Mouse (Mus musculus) heart, postnatal 4 days (tissue): ENCODE data around the gene Rhbdl1. TPM values are rescaled to one million over a fixed set of nuclear protein-coding genes. Genes with fewer than 3 reads are reported as not detected.
"Not testable (repeated sequence)": the region's sequence is repeated elsewhere in the genome, so short reads cannot be mapped to it uniquely, and the experiment has no call there.

ENCODE experiments used
- DNase-seq: peaks from one replicate; pipeline ENCODE4 v3.0.0; 2021
- total RNA-seq, 2 experiments: library from RNA; stranded (reverse); gene quantifications; 2 replicates each; pipeline ENCODE4 v1.2.3; 2021

The Rhbdl1 gene
- total RNA-seq, 2 experiments from 2014 or later: 2.0 to 2.5 TPM

DNA sequence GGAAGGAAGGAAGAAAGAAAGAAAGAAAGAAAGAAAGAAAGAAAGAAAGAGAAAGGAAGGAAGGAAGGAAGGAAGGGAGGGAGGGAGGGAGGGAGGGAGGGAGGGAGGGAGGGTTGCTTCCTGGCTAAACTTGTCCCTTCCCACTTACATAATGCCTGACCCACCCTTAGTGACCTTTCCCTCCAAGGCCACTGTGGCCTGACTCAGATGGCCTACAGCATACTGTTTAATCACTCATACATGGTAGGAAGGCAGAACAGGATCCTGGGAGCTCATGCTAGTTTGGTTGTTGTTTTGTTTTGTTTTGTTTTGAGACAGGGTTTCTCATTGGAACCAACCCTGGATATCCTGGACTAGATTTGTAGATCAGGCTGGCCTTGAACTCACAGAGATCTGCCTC, 34.5 kb upstream of the Rhbdl1 start:
- DNase-seq: not testable (repeated sequence)

DNA sequence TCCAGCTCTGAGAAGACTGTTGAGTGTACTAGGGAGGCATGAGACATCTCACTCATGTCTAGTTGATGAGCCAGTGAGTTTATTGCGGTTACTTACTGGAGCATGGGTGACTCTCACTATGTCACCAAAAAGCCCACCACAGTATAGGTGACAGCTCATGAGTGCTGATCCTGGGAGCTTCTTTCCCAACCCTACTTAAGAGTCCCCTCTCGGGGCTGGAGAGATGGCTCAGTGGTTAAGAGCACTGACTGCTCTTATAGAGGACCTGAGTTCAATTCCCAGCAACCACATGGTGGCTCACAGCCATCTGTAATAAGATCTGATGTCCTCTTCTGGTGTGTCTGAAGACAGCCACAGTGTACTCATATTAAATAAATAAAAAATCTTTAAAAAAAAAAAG, 32.9 kb upstream of the Rhbdl1 start:
- no peak for DNase-seq

DNA sequence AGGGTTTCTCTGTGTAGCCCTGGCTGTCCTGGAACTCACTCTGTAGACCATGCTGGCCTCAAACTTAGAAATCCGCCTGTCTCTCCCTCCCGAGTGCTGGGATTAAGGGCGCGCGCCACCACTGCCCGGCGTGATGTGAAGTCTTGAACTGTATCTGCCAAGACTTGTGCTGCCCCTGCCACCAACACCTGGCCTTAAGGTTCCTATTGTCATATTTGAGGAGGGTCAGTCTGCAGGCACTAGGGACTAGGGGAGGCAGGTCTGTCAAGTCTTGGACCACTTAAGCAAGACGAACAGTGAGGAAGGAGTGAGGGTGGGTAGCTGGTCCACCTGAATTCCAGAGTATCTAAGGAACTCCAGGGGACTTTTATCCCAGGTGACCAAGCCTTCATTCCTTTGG, 32.4 kb upstream of the Rhbdl1 start:
- no peak for DNase-seq

DNA sequence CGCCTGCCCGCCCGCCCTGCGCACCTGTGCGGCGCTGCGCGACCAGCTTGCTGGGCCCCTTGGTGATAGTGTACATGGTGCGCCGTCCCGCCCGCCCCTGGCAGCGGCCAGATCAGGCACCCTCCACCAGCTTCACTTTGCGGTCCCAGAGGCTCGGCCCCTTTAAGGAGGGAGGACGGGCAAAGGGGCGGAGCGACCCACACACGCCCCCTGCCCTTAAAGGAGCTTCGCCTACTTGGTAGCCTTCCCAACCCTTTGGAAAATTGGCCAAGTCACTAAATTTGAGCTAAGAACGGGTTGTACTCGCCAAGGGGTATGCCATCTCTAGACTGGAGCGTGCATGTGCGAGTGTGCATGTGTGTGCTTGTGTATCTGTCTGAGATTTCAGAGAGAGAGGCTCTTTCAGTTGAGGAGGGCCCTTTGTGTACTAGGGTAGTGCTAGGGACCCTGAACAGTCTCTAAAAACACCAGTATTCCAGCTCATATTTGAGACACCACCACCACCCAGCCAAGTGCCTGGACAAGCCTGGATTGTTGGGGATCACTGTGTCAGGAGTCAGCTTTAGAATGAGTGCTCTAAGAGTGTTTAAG, 31.6 kb upstream of the Rhbdl1 start, which contains the start of gene Mcrip2:
Gene Mcrip2, minus strand, starts transcription at position 164 of the 591 bp plus-strand sequence.
- DNase-seq: peak; percentile 85

DNA sequence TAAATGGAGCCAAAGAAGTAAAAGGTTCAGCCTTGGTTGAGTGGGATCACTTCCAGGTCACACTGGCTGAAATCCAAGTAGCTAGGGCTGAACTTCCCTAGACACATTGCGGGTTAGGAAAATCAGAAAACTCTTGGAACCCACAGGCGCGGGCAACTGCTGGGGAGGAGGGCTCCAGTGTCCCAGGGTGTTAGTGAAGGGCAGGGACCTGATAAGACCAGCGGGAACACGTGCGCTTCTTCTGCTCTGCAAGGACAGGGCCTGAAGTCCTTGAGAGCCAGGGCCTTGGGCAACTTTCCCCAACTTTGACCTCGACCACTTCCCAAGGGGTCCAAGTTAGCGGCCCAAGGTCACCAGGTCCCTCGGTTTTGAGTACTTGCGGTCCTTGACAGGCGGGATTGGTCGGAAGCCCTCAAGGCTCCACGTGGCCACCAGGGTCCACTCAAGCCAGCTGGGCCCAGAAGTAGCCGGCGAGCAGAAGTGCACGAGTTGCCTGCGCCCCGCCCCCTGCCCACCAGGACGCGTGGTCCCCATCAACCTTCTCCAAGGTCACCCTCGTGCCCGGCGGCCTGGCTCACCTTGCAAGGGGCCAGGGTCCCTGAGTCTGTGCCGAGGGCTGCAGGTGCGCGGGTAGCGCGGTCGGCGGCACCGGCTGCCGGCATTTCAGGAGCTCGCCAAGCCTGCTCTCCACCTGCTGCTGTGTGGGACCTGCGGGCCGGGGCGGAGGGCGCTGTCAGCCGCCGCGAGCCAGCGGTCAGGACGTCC, 30.9 kb upstream of the Rhbdl1 start:
- DNase-seq: peak; percentile 74

DNA sequence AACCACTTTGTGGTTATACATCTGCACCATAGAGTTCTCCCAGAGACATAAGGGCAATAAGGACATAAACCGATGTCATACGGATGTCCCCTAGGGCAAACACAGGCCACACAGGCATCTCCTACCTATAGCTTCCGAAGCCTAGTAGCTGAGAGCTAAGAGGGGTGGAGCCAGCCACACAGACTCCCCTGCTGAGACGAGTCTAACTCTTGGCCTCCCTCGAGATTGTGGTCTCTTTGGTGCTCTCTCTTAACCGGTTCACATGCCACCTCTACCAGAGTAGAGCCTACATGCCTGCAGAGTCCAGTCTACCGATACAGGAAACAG, 30.4 kb upstream of the Rhbdl1 start:
- DNase-seq: no peak

DNA sequence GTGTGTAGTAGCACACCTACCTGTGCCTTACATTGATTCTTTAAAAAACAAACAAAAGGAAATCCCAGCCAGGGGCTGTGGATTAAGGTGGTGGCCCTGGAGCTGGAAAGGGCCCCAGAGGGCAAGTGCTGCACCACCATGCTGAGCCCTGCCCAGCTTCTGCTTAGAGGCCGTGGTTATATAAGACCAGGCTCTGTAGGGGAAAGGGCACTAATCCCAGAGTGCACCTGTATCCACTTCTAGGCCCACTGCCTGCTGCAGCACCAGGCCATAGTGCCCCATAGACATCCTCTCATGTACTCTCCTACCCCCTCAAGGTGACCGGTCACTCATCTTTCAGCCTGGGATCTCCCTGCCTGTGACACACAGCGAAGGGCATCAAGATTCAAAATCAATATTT, 29.1 kb upstream of the Rhbdl1 start:
- DNase-seq: peak; percentile 6

DNA sequence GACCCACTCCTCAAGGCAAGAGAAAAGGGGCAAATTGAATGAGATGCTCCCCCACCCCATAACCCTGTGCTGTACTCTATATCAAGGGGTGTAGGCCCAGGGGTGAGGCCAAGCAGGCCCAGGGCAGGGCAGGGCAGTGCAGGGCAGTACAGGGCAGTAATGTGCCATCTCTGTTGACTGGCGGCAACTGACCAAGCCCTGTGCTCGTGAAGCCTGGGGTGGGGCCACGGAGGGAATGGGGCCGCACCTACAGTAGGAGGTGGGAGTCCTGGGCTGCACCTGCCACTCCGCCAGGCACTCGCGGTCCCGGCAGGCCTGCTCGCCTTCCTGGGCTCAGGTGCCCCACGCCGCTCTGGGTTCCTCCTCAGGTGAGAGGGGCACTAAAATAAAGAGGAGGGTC, 28.2 kb upstream of the Rhbdl1 start:
- peak; percentile 7 for DNase-seq

DNA sequence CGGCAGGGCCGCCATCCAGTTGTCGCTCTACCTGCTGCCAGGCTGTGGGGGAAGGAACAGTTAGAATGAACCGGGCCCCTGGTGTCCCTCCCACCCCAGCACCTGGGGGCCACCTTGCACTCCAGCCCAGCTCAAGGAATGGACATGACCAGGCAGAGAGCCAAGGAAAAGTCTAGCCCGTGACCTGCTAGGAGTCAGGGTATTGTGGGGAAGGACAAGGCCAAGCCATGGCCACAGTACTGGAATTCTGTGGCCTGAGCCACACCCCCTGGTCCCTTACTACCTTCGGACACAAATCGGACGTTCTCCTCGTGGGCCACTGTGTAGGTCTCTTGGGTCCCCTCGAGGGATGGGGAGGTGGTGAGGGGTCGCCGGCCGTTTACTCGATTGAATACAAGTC, 27.2 kb upstream of the Rhbdl1 start:
- DNase-seq: no peak

DNA sequence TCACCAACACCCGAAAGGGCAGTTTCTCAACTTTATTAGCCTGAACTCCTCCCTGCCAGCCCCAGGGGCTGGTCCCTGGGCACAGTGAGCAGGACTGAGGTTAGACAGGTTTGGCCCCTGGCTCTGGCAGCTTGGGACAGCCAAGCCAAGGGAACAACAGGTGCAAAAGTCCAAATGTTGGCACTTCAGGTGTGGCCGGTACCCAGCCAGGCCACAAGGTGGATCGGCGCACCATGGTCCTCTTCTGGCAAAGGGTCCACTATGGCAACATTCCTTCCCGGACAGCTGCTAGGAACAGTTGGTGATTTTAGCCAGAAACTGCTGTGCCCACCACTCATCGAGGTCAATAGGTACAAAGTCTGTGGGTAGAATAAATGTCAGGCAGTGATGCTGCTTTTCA, 26.6 kb upstream of the Rhbdl1 start:
- DNase-seq: no peak

DNA sequence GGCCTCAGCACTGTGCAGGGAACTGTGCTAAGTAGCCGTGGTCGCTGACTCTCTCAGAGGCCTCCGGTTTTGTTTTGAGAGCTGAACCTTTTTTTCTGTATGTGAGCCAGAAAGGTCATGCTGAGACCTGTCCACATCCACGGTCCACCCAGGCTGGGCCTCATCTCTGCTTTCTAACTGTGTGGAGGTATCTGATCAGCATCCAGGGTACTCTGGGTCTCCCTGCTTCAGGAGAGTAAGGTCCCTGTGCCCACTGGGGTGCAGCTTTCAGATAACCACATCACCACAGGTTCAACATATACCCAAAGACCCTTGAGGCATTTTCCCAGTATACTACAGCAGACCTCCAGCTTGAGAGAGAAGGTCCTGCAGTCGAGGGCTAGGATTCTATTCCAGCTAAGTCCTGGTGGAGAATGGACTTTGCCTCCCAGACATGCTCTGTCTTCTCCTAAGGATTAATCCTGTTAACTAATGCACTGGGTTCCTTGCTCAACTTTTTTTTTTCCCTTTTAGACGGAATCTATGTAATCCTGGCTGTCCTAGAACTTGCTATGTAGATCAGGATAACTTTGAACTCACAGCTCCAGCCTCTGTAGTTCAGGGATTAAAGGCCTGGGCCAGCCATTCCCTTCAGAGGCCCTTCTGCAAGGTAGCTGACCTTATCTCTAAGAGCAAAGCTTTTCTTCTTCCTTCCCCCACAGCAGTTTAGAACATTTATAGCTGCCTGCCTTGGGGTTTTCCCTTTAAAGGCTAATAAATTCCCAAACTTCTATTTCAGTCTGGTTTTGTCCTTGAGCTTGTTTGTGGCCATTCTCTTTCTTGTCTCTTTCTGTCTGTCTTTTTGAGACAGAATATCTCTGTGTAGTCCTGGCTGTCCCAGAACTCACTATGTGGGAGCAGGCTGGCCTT, 24.9 kb upstream of the Rhbdl1 start:
- DNase-seq: no peak

DNA sequence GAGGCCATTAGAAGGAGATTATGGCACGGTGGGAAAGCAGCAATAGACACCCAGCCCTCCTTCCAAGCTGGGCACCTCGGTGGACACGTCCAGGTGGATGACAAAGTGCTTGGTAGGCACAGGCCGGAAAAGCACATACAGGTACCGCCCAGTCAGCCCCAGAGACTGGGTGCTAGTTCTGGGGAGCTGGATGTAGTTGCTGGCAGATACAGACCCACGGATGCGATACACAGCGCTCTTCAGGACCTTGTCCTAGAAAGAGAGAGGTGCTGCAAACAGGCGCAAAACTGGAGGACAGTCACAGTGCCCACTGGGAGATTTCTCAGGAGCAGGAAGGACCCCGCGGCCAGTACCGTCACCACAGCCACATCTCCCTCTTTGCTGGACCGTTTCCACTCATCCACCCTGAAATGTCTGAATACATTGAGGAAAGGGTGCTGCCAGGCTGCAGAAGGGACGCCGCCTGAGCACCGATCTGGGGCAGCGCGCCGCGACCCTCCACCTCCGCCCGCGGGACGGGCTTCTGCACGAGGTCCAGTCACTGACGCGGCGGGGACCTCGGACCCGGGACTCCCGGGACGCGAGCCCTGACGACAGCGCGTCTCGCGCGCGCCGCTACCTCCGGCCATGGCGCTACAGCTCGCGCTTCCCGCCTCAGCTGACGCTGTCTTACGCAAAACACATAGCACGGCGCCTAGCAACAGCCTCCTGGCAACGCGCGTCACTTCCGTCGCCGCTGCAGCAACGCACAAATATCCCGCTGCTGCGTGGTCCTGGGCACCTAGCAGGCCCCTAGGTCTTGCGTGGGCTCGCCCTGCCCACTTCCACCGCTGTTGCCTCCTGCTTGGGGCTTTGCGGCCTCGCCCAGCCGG, 24.0 kb upstream of the Rhbdl1 start, which contains the start of gene Wdr90:
Gene Wdr90, minus strand, starts transcription at position 670 of the 872 bp plus-strand sequence.
- DNase-seq: peak; percentile 88

DNA sequence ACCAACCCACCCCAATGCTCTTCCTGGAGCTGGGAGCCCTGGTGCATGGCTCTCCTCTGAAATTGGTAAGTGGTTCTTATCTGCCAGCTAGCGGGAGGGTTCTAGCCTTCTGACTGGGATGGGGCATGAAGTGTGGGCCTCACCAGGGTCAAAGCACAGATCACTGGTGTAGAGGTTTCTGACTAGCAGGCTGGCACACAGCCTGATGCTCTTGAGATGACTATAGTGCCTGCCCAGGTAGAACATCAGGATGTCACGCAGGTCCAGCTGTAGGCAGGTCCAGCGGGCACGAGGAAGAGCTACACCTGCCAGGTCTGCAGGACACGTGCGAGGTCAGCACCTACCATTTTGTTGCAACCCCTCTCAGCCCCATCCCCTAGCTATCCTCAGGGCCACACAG, 23.1 kb upstream of the Rhbdl1 start:
- no peak for DNase-seq

DNA sequence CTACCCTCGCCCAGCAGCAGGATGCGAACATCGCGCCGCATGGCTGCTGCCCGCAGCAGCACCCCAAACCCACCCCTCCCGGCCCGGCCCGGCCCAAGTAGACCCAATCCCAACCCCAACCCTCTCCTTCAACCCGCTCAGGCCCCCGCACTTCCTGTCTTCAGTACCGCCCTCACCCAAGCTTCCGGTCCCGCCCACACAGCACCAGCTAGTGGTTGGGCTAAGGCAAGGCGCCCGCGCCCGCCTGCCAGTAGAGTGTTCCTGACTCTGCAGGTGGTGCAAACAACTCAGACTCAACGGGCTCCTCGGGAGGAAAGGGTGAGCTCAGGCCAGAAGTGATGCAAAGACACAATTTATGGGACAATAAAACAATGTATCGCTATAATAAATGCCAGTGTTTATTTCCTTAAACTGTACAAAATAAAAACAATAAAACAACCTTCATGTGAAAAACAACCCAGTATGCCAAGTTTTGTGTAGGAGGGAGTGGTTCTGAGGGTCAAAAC, 7.4 kb upstream of the Rhbdl1 start, which contains the start of gene Rhot2:
Gene Rhot2, minus strand, starts transcription at position 456 of the 506 bp plus-strand sequence.
- DNase-seq: peak; percentile 95

DNA sequence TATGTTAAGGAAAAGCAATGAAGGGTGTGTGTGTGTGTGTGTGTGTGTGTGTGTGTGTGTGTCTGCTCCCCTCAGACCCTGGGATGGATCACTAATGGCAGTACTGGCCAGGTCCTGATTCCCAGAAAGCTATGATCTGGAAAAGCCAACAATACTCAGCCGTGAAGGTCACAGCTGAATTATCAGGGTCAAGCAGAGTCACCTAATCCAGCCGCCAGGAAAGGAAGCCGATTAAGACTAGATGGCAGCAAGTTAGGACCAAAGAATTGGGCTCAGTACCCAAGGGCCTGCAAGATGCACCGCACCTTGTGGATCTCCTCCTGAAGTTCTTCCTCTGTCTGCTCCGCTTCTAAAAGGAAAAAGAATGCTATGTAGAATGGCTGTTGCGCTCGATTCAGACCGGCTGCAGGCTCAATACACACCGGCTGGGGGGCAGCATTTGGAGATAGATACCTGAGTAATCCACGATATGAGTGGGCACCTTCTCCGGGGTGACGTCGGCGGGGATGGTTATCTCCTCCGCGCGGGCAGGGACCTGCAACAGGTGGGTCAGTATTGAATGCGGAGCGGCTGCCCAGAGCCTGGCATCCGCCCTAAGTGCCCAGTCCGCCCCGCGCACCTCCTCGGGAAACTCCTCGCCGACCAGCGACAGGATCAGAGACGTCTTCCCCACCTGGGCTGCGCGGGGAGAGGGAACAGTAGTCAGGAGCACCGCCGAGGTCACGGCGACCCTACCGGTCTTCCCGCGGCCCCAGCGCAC, 6.7 kb upstream of the Rhbdl1 start:
- no peak for DNase-seq

DNA sequence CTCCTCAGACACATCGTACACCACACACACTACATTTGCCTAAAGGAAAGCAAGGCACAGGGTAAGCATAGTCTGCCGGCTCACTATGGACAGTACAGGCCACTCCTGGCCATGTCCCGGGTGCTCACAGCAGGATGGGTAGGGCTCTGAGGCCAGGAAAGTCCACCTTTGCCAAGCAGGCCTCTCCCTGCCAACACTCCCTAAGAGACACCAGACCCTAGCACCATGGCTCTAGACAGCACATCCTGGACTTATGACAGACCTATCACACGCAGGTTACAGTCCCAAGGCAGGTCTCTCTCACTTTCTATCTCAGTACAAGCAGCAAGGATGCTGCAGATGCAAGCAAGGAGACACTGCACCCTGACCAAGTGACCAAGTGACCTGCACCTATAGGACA, 6.0 kb upstream of the Rhbdl1 start:
- DNase-seq: no peak

DNA sequence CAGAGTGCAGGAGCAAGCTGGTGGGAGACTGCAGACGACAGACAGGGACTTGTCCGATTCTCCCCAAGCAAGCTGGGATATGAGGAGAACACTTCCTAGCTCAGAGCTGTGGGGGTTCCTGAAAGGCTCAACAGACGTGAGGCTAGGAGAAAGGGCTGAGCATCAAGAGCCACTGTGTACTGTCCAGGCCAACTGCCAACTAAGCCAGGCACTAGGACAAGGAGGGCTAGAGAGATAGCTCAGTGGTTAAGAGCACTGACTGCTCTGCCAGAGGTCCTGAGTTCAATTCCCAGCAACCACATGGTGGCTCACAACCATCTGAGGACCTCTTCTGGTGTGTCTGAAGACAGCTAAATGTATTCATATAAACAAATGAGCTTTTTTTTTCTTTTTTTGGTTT, 5.4 kb upstream of the Rhbdl1 start:
- DNase-seq: no peak

DNA sequence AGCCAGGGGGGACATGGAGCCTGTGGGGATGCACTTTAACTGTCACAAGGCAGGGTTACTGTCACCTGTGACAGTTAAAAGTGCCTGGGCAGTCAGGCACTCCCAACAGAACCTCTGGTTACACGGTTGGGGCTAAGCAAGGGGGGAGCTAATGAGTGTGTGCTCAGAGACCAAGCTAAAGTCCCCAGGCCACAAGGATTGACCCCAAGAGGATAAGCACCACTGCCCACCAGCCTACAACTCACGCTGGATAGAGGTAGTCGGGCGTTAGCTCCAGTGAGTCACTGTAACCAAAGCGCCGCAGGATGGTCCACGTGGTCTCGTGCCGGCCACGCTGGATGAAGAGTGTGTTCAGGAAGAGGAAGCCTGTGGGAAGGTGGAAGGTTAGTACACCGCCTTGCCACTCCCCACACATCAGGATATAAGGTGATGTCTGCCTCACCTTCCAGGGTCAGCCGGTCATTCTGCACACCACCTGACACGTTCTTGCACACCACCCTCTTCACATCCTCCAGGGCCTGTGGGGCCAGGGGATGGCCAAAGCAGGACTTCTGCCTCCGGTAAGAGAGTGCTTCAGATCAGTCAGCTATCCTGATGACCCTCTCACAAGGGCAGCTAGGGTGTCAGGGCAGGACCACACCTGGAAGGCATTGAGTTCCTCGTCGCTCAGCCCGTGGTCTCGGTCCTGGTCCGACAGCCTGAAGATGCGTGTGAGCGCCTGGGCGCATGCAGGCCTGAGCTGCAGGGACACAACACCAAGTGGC, 4.2 kb upstream of the Rhbdl1 start, which contains the start of gene Gm20683:
Gene Gm20683, minus strand, starts transcription at position 647 of the 764 bp plus-strand sequence.
- no peak for DNase-seq

DNA sequence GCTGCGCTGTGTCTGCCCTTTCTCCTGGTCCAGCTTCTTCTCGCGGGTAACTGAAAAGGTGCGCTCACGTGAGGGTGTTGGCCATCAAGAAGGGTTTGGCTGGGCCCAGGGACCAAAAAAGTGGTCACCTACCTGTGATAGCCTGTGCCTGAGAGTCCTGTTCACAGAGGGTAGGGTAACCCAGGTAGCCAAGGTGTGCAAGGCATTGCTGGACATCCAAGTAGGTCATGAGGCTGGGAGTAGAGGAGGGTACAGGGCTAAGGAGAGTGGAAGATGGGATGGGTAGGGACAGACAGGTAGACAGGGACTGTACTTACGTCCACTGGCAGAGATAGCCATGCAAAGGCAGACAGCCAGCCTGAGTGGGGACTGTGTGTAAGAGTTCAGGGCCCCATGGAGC, 3.4 kb upstream of the Rhbdl1 start:
- DNase-seq: no peak
